Comparison of ENCODE assay signal across 22 mouse cellular contexts in the genomic region with DNA sequence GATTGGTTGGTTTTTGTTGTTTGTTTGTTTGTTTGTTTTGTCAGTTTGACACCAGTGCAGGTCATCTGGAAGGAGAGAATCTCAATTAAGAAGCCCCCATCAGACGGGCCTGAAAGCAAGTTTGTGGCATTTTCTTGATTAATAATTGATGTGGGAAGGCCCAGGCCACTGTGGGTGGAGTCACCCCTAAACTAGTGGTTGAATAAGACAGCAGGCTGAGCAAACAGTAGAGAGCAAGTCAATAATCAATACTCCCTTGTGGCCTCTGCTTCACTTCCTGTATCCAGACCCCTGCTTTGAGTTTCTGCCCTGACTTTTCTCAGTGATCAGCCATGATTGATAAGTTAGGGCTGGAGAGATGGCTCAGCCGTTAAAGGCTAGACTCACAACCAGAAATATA. TPM values are rescaled to one million over a fixed set of nuclear protein-coding genes. Genes with fewer than 3 reads are reported as not detected.
A peak's percentile ranks its signal among the peaks of the same experiment; 100 is the strongest.
DNase-seq lines count a peak whose midpoint lies in the region; ATAC-seq and TF ChIP-seq lines count a peak whose summit lies in the region.
"Had no signal": no experiment of that assay in that cellular context is flagged by ENCODE, and none has a peak within 500 bp of the region (broad histone marks: within the 10 kb centered on the region; RNA-seq: fewer than 3 reads in every experiment).

No protein-coding gene starts in this region.

- no peak for ATAC-seq in liver, embryonic 12.5 days
- ATAC-seq in liver, embryonic 13.5 days (ENCODE audit: low read depth), result peak; percentile 49; the same call in 1 of the 2 replicates
- peak; percentile 58 for ATAC-seq in liver, embryonic 16.5 days (ENCODE audit: low read depth)
- ATAC-seq in heart, embryonic 12.5 days (ENCODE audit: insufficient number of reproducible peaks, low FRiP score), result no peak
- ATAC-seq: forebrain, embryonic 13.5 days; forebrain, embryonic 15.5 days; Patski had no signal

- no peak overlapping the region for H3K4me2 ChIP-seq in liver, embryonic 12.5 days
- no peak overlapping the region for H3K4me2 ChIP-seq in liver, embryonic 13.5 days
- H3K4me2 ChIP-seq in liver, embryonic 16.5 days (ENCODE audit: low read depth, low read length), result no peak overlapping the region
- H3K4me2 ChIP-seq in heart, embryonic 12.5 days, result no peak overlapping the region
- H3K4me2 ChIP-seq: embryonic facial prominence, embryonic 12.5 days; forebrain, embryonic 13.5 days; forebrain, embryonic 15.5 days had no signal

- TF ChIP-seq POLR2A in liver, adult 2 months (IDR thresholded peaks at IDR 0.05; ENCODE audit: extremely low read depth, insufficient read depth, low read length), result no peak

- H3K4me3 ChIP-seq in liver, adult 2 months (ENCODE audit: insufficient read depth, low read depth, low read length), result no peak overlapping the region
- no peak overlapping the region for H3K4me3 ChIP-seq in liver, embryonic 12.5 days
- no peak overlapping the region for H3K4me3 ChIP-seq in liver, embryonic 13.5 days (replicated peaks)
- no peak overlapping the region for H3K4me3 ChIP-seq in liver, embryonic 16.5 days (ENCODE audit: low read depth, low read length)
- H3K4me3 ChIP-seq in heart, embryonic 12.5 days, result no peak overlapping the region
- H3K4me3 ChIP-seq: embryonic facial prominence, embryonic 10.5 days; embryonic facial prominence, embryonic 12.5 days; forebrain, embryonic 13.5 days; forebrain, embryonic 15.5 days had no signal

- H3K79me2 ChIP-seq in liver, adult 2 months (ENCODE audit: control insufficient read depth, insufficient read depth, low read length), result no peaks in the 10 kb centered on the region

- H3K27ac ChIP-seq in liver, adult 2 months (replicated peaks; ENCODE audit: insufficient read depth, low read depth, low read length), result peak overlapping the region; percentile 62; the same call in 1 of the 2 replicates
- no peak overlapping the region for H3K27ac ChIP-seq in liver, embryonic 12.5 days
- H3K27ac ChIP-seq in liver, embryonic 13.5 days, result no peak overlapping the region
- H3K27ac ChIP-seq in liver, embryonic 16.5 days (ENCODE audit: low read length), result no peak overlapping the region
- no peak overlapping the region for H3K27ac ChIP-seq in heart, embryonic 12.5 days (ENCODE audit: poor library complexity, severe bottlenecking)
- H3K27ac ChIP-seq: embryonic facial prominence, embryonic 10.5 days; embryonic facial prominence, embryonic 12.5 days; forebrain, embryonic 13.5 days; forebrain, embryonic 15.5 days had no signal

- no peaks in the 10 kb centered on the region for H3K27me3 ChIP-seq in liver, adult 2 months (ENCODE audit: control insufficient read depth, insufficient read depth, low read length)
- H3K27me3 ChIP-seq in liver, embryonic 12.5 days (replicated peaks), result no peaks in the 10 kb centered on the region
- H3K27me3 ChIP-seq in liver, embryonic 13.5 days, result no peaks in the 10 kb centered on the region
- H3K27me3 ChIP-seq in liver, embryonic 16.5 days (ENCODE audit: control insufficient read depth, insufficient read depth, low read depth, low read length), result no peaks in the 10 kb centered on the region
- H3K27me3 ChIP-seq in heart, embryonic 12.5 days (replicated peaks), result no peaks in the 10 kb centered on the region
- H3K27me3 ChIP-seq: CH12.LX; embryonic facial prominence, embryonic 12.5 days; forebrain, embryonic 13.5 days; forebrain, embryonic 15.5 days; Patski had no signal

- DNase-seq in liver, adult 2 months (ENCODE audit: extremely low read depth, low read depth, low spot score), result peak; percentile 79
- no peak for DNase-seq in liver, embryonic 13.5 days
- no peak for DNase-seq in kidney, postnatal 10 days
- DNase-seq: adrenal gland, adult 8-10 months; adrenal gland, postnatal 14 days; adrenal gland, postnatal 36 days; B cell, adult 2 months; cerebellum, adult 11-12 months; cerebellum, adult 2 months; cerebellum, adult 9-10 months; cerebellum, postnatal 10 days; cerebellum, postnatal 25 days had no signal

- H3K9me3 ChIP-seq in liver, embryonic 12.5 days (replicated peaks), result no peaks in the 10 kb centered on the region
- no peaks in the 10 kb centered on the region for H3K9me3 ChIP-seq in liver, embryonic 13.5 days (replicated peaks)
- H3K9me3 ChIP-seq in liver, embryonic 16.5 days (replicated peaks; ENCODE audit: control insufficient read depth, low read length), result no peaks in the 10 kb centered on the region
- no peaks in the 10 kb centered on the region for H3K9me3 ChIP-seq in heart, embryonic 12.5 days (replicated peaks)
- H3K9me3 ChIP-seq: embryonic facial prominence, embryonic 10.5 days; embryonic facial prominence, embryonic 12.5 days; forebrain, embryonic 13.5 days; forebrain, embryonic 15.5 days; G1E had no signal

- TF ChIP-seq CTCF in liver, adult 2 months (IDR thresholded peaks at IDR 0.05; ENCODE audit: low read depth, low read length), result no peak

- H3K4me1 ChIP-seq in liver, adult 2 months (ENCODE audit: control insufficient read depth, insufficient read depth, low read length), result peaks cover 7% of the 10 kb centered on the region; the same call in 1 of the 2 replicates
- H3K4me1 ChIP-seq in liver, embryonic 12.5 days, result peaks cover 14% of the 10 kb centered on the region
- peaks cover 34% of the 10 kb centered on the region for H3K4me1 ChIP-seq in liver, embryonic 13.5 days (replicated peaks)
- peaks cover 11% of the 10 kb centered on the region for H3K4me1 ChIP-seq in liver, embryonic 16.5 days (ENCODE audit: control insufficient read depth, low read depth, low read length)
- H3K4me1 ChIP-seq in heart, embryonic 12.5 days (replicated peaks), result peaks cover 3% of the 10 kb centered on the region; the same call in 1 of the 2 replicates
- H3K4me1 ChIP-seq: embryonic facial prominence, embryonic 12.5 days; forebrain, embryonic 13.5 days had no signal

- H3K36me3 ChIP-seq in liver, adult 2 months (ENCODE audit: control insufficient read depth, insufficient read depth, low read length), result no peaks in the 10 kb centered on the region
- no peaks in the 10 kb centered on the region for H3K36me3 ChIP-seq in liver, embryonic 12.5 days
- no peaks in the 10 kb centered on the region for H3K36me3 ChIP-seq in liver, embryonic 13.5 days
- no peaks in the 10 kb centered on the region for H3K36me3 ChIP-seq in liver, embryonic 16.5 days (ENCODE audit: control insufficient read depth, insufficient read depth)
- no peaks in the 10 kb centered on the region for H3K36me3 ChIP-seq in heart, embryonic 12.5 days
- H3K36me3 ChIP-seq: embryonic facial prominence, embryonic 10.5 days; embryonic facial prominence, embryonic 12.5 days; forebrain, embryonic 15.5 days; G1E had no signal

- 18% methylated on average over 2 of the region's 2 CpGs for WGBS in liver, adult 2 months
- WGBS in liver, embryonic 12.5 days (ENCODE audit: insufficient replicate concordance), result 58% methylated on average over 2 of the region's 2 CpGs
- WGBS in liver, embryonic 13.5 days (ENCODE audit: insufficient replicate concordance), result 69% methylated on average over 2 of the region's 2 CpGs
- 68% methylated on average over 2 of the region's 2 CpGs for WGBS in liver, embryonic 16.5 days (ENCODE audit: insufficient replicate concordance)
- 78% methylated on average over 2 of the region's 2 CpGs for WGBS in heart, embryonic 12.5 days

- H3K9ac ChIP-seq in liver, adult 2 months (ENCODE audit: low read depth, low read length), result no peak overlapping the region
- H3K9ac ChIP-seq in liver, embryonic 12.5 days, result no peak overlapping the region
- H3K9ac ChIP-seq in liver, embryonic 13.5 days, result no peak overlapping the region
- H3K9ac ChIP-seq in liver, embryonic 16.5 days (ENCODE audit: low read depth, low read length), result no peak overlapping the region
- no peak overlapping the region for H3K9ac ChIP-seq in heart, embryonic 12.5 days
- H3K9ac ChIP-seq: embryonic facial prominence, embryonic 12.5 days; forebrain, embryonic 13.5 days; forebrain, embryonic 15.5 days had no signal

RNA-seq across cellular contexts. Expression of gene Eed, which starts 21.6 kb away (rescaled TPM):
- 30.7 and 43.5 TPM in 2 replicates for total RNA-seq in liver, adult 2 months (2014; rRNA removed)
- polyA plus RNA-seq in liver, adult 2 months (2012; rRNA removed), result 10.7 and 16.1 TPM in 2 replicates
- 58.1 and 61.5 TPM in 2 replicates for polyA plus RNA-seq in liver, embryonic 12.5 days (2016; fragmentation: Nextera tagmentation; extraction: Ambion mirVana)
- polyA plus RNA-seq in liver, embryonic 13.5 days (2015; fragmentation: Nextera tagmentation; extraction: Ambion mirVana), result 45.1 and 50.3 TPM in 2 replicates
- polyA plus RNA-seq in liver, embryonic 16.5 days (2015; fragmentation: Nextera tagmentation; extraction: Ambion mirVana), result 25.7 and 26.2 TPM in 2 replicates
- polyA plus RNA-seq in heart, embryonic 12.5 days (2016; fragmentation: Nextera tagmentation; extraction: Ambion mirVana), result 51.3 and 51.9 TPM in 2 replicates

Comparison
In these comparisons a context has a peak if more than half of its experiments do, and no peak if none do; other contexts are left out.
1. ATAC-seq: peak in liver, embryonic 13.5 days (single experiment) and liver, embryonic 16.5 days (single experiment); none in liver, embryonic 12.5 days (single experiment) and heart, embryonic 12.5 days (single experiment).